Mouse (Mus musculus): ENCODE results near the gene Cers3.

Gene Cers3

GRCm38 (mm10) chr7:66866944-66867718 is 123.8 kb downstream of the Cers3 start:
- ChIA-PET POLR2A (interaction anchor here in 1 of 4 experiments (0.6 kb wide), 1 partner anchor 399 kb away, joined by 6 read pairs; no protein-coding TSS in a partner anchor), CTCF (interaction anchor here in 1 of 4 experiments (1.3 kb wide), 2 partner anchors 27 to 47 kb away, joined by 3 to 4 read pairs; no protein-coding TSS in a partner anchor)

- POLR2A ChIA-PET, result no interaction called here
- CTCF ChIA-PET, result interaction anchor here in 1 of 4 experiments (1.3 kb wide), 2 partner anchors 28 to 48 kb away, joined by 3 to 4 read pairs; no protein-coding TSS in a partner anchor
Observed at GRCm38 (mm10) chr7:66867719-66868501, 124.6 kb downstream of the Cers3 start.

GRCm38 (mm10) chr7:66871520-66871919 is 128.2 kb downstream of the Cers3 start:
- ChIA-PET POLR2A (interaction anchor here in 2 of 4 experiments (0.6 kb wide), 2 partner anchors 133 to 148 kb away, joined by 3 read pairs; no protein-coding TSS in a partner anchor), CTCF (no interaction called here)

GRCm38 (mm10) chr7:66871940-66872511 is 128.7 kb downstream of the Cers3 start:
- ChIA-PET CTCF (no interaction called here), POLR2A (interaction anchor here in 2 of 4 experiments (0.6 kb wide), 2 partner anchors 133 to 148 kb away, joined by 3 read pairs; no protein-coding TSS in a partner anchor)

GRCm38 (mm10) chr7:66873235-66873634 is 129.9 kb downstream of the Cers3 start:
- POLR2A ChIA-PET, result no interaction called here
- CTCF ChIA-PET, result interaction anchor here in 1 of 4 experiments (0.7 kb wide), 1 partner anchor 230 kb away, joined by 3 read pairs; no protein-coding TSS in a partner anchor

Data from embryonic stem cell, embryonic (primary cell).